Mouse (Mus musculus): ENCODE results near the gene Fmo6. TPM values are rescaled to one million over a fixed set of nuclear protein-coding genes. Genes with fewer than 3 reads are reported as not detected.

Gene Fmo6
- polyA plus RNA-seq, 1 experiment from 2014 or later = not detected

GRCm38 (mm10) chr1:162897838-162898811 lies 39.2 kb downstream of the Fmo6 start, which contains the start of gene Fmo2:
Fmo2 (minus strand) TSS chr1:162898726.
- no peak for DNase-seq (ENCODE audit: low spot score)
- Histone ChIP-seq H3K36me3 (replicated peaks) (no peaks in the 10 kb centered on the region), H3K9me3 (no peaks in the 10 kb centered on the region), H3K4me1 (no peaks in the 10 kb centered on the region), H3K27me3 (replicated peaks; ENCODE audit: low read depth, poor library complexity, severe bottlenecking) (no peaks in the 10 kb centered on the region), H3K27ac (replicated peaks) (no peak within 1 kb of the TSS), H3K4me3 (no peak within 1 kb of the TSS)
- WGBS = 73% methylated on average over 14 of the region's 14 CpGs

DNA sequence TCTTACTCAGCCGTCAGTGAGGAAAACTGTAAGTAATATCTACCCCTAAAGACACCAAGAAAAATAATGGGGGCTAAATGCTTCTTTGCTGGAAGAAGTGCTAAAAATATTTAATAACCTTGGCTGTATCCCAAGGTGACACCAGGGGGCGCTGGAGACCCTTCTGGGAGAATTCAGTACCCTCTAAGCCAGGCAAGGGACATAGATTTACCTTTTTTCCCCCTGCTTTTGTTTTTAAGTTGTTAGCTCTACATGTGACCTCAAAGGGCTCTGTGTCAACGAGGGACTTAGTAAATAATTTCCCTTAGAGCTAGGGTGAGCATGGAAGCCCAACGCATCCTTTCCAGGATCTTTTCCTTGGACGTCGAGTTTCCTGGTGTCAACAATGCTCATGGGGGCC lies 41.4 kb downstream of the Fmo6 start:
- Histone ChIP-seq H3K36me3 (replicated peaks) (no peaks in the 10 kb centered on the region), H3K9me3 (no peaks in the 10 kb centered on the region), H3K27ac (replicated peaks) (no peak overlapping the region), H3K4me1 (no peaks in the 10 kb centered on the region), H3K4me3 (no peak overlapping the region), H3K27me3 (replicated peaks; ENCODE audit: low read depth, poor library complexity, severe bottlenecking) (no peaks in the 10 kb centered on the region)
- WGBS = 38% methylated on average over 6 of the region's 6 CpGs
- peak; percentile 78 for DNase-seq (ENCODE audit: low spot score)

DNA sequence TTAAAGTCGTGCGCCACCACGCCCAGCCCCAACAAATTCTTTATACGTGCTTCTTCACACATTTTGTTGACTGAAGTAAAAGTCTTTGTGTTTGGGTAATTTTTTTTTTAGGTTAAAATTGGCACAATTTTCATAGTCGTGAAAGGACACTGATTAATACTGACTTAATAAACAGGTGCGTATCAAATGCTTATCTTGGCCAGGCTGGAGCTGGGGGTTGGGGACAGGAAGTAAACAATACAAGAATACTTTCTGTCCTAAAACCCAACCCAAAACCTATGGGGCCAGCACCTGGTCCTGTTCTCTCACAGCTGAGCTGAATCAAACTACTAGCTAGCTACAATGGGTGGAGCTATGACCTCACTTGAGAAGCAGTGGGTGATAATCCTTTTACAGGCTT lies 44.3 kb downstream of the Fmo6 start:
- Histone ChIP-seq H3K4me3 (no peak overlapping the region), H3K27ac (replicated peaks) (no peak overlapping the region), H3K36me3 (replicated peaks) (no peaks in the 10 kb centered on the region), H3K9me3 (no peaks in the 10 kb centered on the region), H3K4me1 (no peaks in the 10 kb centered on the region), H3K27me3 (replicated peaks; ENCODE audit: low read depth, poor library complexity, severe bottlenecking) (no peaks in the 10 kb centered on the region)
- DNase-seq (ENCODE audit: low spot score) = no peak
- 93% methylated on average over 6 of the region's 6 CpGs for WGBS

DNA sequence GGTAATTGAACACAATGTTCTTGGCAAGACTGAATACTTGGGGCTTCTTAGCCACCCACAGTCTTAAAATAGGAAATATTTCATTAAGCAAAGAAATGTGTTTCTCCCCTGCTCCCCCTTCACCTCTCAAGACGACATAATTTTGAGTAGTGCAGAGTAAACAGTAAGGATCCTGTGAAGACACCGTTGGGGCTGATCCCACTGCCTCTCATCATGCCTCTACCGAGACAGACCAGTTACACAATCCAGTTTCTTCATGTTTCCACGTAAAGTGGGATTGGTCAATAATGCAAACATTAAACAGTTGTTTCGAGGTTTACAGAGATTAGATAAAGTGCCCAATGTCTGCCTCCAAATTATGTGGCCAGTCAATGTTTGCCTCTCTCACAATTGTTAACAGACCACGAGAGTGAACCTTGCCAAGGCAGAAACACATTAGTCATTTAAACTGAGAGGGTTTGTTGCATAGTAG lies 45.3 kb downstream of the Fmo6 start:
- no peak overlapping the region for H3K27ac ChIP-seq (replicated peaks)
- no peaks in the 10 kb centered on the region for H3K9me3 ChIP-seq
- H3K4me3 ChIP-seq = no peak overlapping the region
- no peaks in the 10 kb centered on the region for H3K36me3 ChIP-seq (replicated peaks)
- H3K4me1 ChIP-seq = no peaks in the 10 kb centered on the region
- 77% methylated on average over 6 of the region's 6 CpGs for WGBS
- DNase-seq (ENCODE audit: low spot score) = no peak
- no peaks in the 10 kb centered on the region for H3K27me3 ChIP-seq (replicated peaks; ENCODE audit: low read depth, poor library complexity, severe bottlenecking)

- no peaks in the 10 kb centered on the region for H3K27me3 ChIP-seq (replicated peaks; ENCODE audit: low read depth, poor library complexity, severe bottlenecking)
- no peaks in the 10 kb centered on the region for H3K4me1 ChIP-seq
- DNase-seq (ENCODE audit: low spot score) = no peak
- H3K4me3 ChIP-seq = no peak overlapping the region
- WGBS = 88% methylated on average over 12 of the region's 12 CpGs
- H3K9me3 ChIP-seq = no peaks in the 10 kb centered on the region
- no peak overlapping the region for H3K27ac ChIP-seq (replicated peaks)
- H3K36me3 ChIP-seq (replicated peaks) = no peaks in the 10 kb centered on the region
These were observed 48.7 kb downstream of the Fmo6 start for GRCm38 (mm10) chr1:162888646-162889045.

GRCm38 (mm10) chr1:162887644-162888043 lies 49.7 kb downstream of the Fmo6 start:
- DNase-seq (ENCODE audit: low spot score) = no peak

DNA sequence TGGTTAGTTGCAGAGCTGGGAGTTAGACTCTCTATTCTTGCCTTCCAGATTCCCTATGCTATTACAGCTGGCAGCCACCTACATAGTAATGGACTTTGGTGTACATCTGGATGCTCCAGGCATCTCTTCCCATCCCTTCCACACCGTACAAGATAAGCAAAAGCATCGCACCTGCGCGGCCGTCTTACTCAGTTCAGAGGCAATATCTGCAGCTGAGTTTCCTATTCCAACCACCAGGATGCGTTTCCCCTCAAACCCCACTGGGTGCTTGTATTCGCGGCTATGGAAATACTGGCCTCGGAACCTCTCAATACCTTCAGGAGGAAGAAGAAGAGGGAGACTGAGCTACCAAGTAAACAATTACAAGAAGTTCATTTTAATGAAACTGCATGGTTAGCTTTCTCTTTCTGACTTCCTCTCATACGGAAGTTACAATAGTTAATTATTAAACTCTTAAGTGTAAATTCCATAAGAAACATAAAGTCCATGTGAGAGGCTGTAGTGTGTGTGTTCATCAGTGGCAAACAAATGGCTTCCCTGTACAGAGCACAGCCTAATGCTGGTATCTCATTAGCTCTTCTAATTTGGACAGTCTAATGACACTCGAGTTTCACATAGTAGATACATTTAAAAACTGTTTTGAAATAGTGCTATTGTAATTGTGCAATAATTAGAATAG lies 51.0 kb downstream of the Fmo6 start:
- Histone ChIP-seq H3K27ac (replicated peaks) (no peak overlapping the region), H3K27me3 (replicated peaks; ENCODE audit: low read depth, poor library complexity, severe bottlenecking) (no peaks in the 10 kb centered on the region), H3K4me1 (no peaks in the 10 kb centered on the region), H3K4me3 (no peak overlapping the region), H3K9me3 (no peaks in the 10 kb centered on the region), H3K36me3 (replicated peaks) (no peaks in the 10 kb centered on the region)
- 83% methylated on average over 11 of the region's 11 CpGs for WGBS
- DNase-seq (ENCODE audit: low spot score) = no peak

More at GRCm38 (mm10) chr1:162887644-162888043, 49.7 kb downstream of the Fmo6 start:
- H3K27me3 ChIP-seq (replicated peaks; ENCODE audit: low read depth, poor library complexity, severe bottlenecking) = no peaks in the 10 kb centered on the region
- H3K4me1 ChIP-seq = no peaks in the 10 kb centered on the region
- H3K4me3 ChIP-seq = no peak overlapping the region
- 95% methylated on average over 7 of the region's 7 CpGs for WGBS
- H3K27ac ChIP-seq (replicated peaks) = no peak overlapping the region
- H3K36me3 ChIP-seq (replicated peaks) = no peaks in the 10 kb centered on the region
- no peaks in the 10 kb centered on the region for H3K9me3 ChIP-seq

DNA sequence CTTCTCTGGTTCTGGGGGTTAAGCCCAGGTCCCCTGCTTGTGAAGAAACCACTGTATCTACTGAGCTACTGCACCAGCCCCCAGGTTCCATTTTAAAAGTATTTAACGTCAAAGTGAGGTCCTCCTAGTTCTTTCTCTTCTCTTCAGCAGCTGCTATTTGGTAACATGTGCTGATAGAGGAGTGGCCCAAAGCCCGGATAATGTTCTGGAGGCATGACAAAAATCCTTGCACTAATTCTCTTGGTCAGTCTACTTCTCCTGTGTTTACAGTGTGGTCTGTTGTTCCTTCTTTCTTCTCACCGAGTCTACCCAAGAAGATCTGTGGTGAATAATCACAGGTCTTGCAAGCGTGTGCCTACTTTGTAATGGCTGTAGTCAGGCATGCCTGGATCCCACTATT lies 54.6 kb downstream of the Fmo6 start:
- Histone ChIP-seq H3K36me3 (replicated peaks) (no peaks in the 10 kb centered on the region), H3K27ac (replicated peaks) (no peak overlapping the region), H3K9me3 (no peaks in the 10 kb centered on the region), H3K4me1 (no peaks in the 10 kb centered on the region), H3K27me3 (replicated peaks; ENCODE audit: low read depth, poor library complexity, severe bottlenecking) (no peaks in the 10 kb centered on the region), H3K4me3 (no peak overlapping the region)
- WGBS = 83% methylated on average over 4 of the region's 4 CpGs
- no peak for DNase-seq (ENCODE audit: low spot score)

DNA sequence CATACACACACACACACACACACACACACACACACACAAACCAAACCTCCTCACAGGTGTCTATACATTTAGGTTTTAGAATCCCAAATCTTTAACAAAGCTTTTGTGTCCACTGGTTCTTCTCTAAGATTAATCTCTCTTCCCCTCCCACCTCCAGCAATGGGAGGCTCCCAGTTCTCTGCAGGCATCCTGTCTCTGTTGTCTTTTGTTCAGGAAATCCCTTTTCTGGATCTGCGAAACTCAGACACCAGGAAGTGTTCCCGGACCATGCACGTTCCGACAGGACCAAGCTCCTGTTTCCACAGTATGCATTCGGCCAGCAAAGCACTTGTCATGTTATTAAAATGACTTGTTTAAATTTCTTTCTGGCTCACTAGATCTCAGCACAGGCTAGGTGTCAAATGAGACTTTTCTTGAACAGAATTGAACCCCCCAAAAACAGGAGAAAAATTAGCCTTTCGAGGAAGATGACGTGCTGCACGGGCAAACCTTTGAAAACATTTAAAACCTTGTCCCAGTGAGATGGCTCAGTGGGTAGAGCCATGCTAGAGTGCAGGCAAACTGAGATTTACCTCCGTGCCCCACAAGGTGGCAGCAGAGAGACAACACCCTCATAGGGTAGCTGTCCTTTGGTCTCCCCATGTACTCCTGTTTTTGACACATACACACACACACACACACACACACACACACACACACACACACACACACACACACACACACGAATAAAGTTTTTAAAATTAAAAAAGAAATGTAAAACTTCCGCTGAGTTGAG lies 57.5 kb downstream of the Fmo6 start:
- H3K36me3 ChIP-seq (replicated peaks) = no peaks in the 10 kb centered on the region

DNA sequence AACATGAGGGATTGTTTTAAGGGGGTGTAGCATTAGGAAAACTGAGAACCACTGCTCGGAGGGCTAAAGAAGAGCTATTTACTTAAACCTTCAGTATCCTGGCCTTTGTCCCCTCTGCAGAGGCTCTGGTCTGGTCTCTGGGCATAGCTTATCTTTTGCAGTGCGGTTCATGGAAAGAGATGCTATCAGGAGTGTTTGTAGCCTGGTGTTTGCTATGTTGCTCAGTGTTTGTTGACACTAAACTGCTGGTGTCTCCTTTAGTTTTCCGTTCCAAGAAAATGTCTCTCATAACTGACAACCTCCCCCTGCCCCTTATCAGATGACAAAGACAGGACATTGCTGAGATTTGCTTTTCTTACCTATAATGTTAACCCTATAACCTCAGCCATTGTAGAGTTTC lies 62.2 kb downstream of the Fmo6 start:
- no peaks in the 10 kb centered on the region for H3K36me3 ChIP-seq (replicated peaks)
- no peaks in the 10 kb centered on the region for H3K9me3 ChIP-seq
- 45% methylated on average over 3 of the region's 3 CpGs for WGBS
- no peak overlapping the region for H3K4me3 ChIP-seq
- no peak for DNase-seq (ENCODE audit: low spot score)
- no peaks in the 10 kb centered on the region for H3K27me3 ChIP-seq (replicated peaks; ENCODE audit: low read depth, poor library complexity, severe bottlenecking)
- 0 out of 2 replicates have a peak overlapping the region, but pooled peaks have one; percentile 59 for H3K27ac ChIP-seq (replicated peaks)
- H3K4me1 ChIP-seq = peaks cover 30% of the 10 kb centered on the region

More for the DNA sequence above, 57.5 kb downstream of the Fmo6 start:
- Histone ChIP-seq H3K4me3 (no peak overlapping the region), H3K9me3 (no peaks in the 10 kb centered on the region), H3K27me3 (replicated peaks; ENCODE audit: low read depth, poor library complexity, severe bottlenecking) (no peaks in the 10 kb centered on the region), H3K4me1 (peaks cover 4% of the 10 kb centered on the region; the same call in 1 of the 2 replicates), H3K27ac (replicated peaks) (no peak overlapping the region)
- WGBS = 60% methylated on average over 11 of the region's 11 CpGs
- DNase-seq (ENCODE audit: low spot score) = peak; percentile 51

GRCm38 (mm10) chr1:162871701-162872311 lies 65.5 kb downstream of the Fmo6 start:
- peak overlapping the region; percentile 79 for H3K27ac ChIP-seq (replicated peaks)
- peaks cover 30% of the 10 kb centered on the region for H3K4me1 ChIP-seq
- DNase-seq (ENCODE audit: low spot score) = peak; percentile 50
- no peaks in the 10 kb centered on the region for H3K27me3 ChIP-seq (replicated peaks; ENCODE audit: low read depth, poor library complexity, severe bottlenecking)
- no peaks in the 10 kb centered on the region for H3K36me3 ChIP-seq (replicated peaks)
- WGBS = 35% methylated on average over 9 of the region's 9 CpGs
- H3K9me3 ChIP-seq = peaks cover 9% of the 10 kb centered on the region; the same call in 1 of the 2 replicates
- H3K4me3 ChIP-seq = no peak overlapping the region

- 78% methylated on average over 7 of the region's 7 CpGs for WGBS
- H3K4me1 ChIP-seq = peaks cover 30% of the 10 kb centered on the region
- H3K27ac ChIP-seq (replicated peaks) = peak overlapping the region; percentile 79
- no peaks in the 10 kb centered on the region for H3K27me3 ChIP-seq (replicated peaks; ENCODE audit: low read depth, poor library complexity, severe bottlenecking)
- H3K36me3 ChIP-seq (replicated peaks) = no peaks in the 10 kb centered on the region
- no peak for DNase-seq (ENCODE audit: low spot score)
- peaks cover 9% of the 10 kb centered on the region; the same call in 1 of the 2 replicates for H3K9me3 ChIP-seq
- no peak overlapping the region for H3K4me3 ChIP-seq
These were observed 66.3 kb downstream of the Fmo6 start for GRCm38 (mm10) chr1:162870978-162871377.

Data from embryonic facial prominence, embryonic 10.5 days (tissue).